Mouse (Mus musculus): ENCODE measurements around the gene Vps52.
"Not testable (repeated sequence)": the region's sequence is repeated elsewhere in the genome, so short reads cannot be mapped to it uniquely, and the experiment has no call there.

The Vps52 gene

GRCm38 (mm10) chr17:33965846-33966550 lies 10.4 kb downstream of the Vps52 start:
- DNase-seq (ENCODE audit: extremely low spot score) = no peak

GRCm38 (mm10) chr17:33968489-33968888 lies 12.9 kb downstream of the Vps52 start:
- DNase-seq (ENCODE audit: extremely low spot score) = peak; percentile 86

- no peak for DNase-seq (ENCODE audit: extremely low spot score)
Observed at GRCm38 (mm10) chr17:33968927-33969326, 13.3 kb downstream of the Vps52 start.

- DNase-seq (ENCODE audit: extremely low spot score) = no peak
Observed at GRCm38 (mm10) chr17:33969394-33969793, 13.8 kb downstream of the Vps52 start.

GRCm38 (mm10) chr17:33972691-33973090 lies 17.1 kb downstream of the Vps52 start:
- DNase-seq (ENCODE audit: extremely low spot score) = no peak

- no peak for DNase-seq (ENCODE audit: extremely low spot score)
Observed at GRCm38 (mm10) chr17:33973572-33973971, 18.0 kb downstream of the Vps52 start.

- no peak for DNase-seq (ENCODE audit: extremely low spot score)
Observed at GRCm38 (mm10) chr17:33977861-33978557, 22.4 kb downstream of the Vps52 start.

GRCm38 (mm10) chr17:33978631-33979031 lies 23.0 kb downstream of the Vps52 start:
- peak; percentile 48 for DNase-seq (ENCODE audit: extremely low spot score)

- DNase-seq (ENCODE audit: extremely low spot score) = no peak
Observed at GRCm38 (mm10) chr17:33979512-33980050, 24.0 kb downstream of the Vps52 start.

- no peak for DNase-seq (ENCODE audit: extremely low spot score)
Observed at GRCm38 (mm10) chr17:33980181-33981035, 24.8 kb downstream of the Vps52 start.

GRCm38 (mm10) chr17:33981192-33981909 lies 25.7 kb downstream of the Vps52 start:
- peak; percentile 92 for DNase-seq (ENCODE audit: extremely low spot score)

- peak; percentile 62 for DNase-seq (ENCODE audit: extremely low spot score)
Observed at GRCm38 (mm10) chr17:33982136-33982535, 26.5 kb downstream of the Vps52 start.

GRCm38 (mm10) chr17:33991788-33992664 lies 36.4 kb downstream of the Vps52 start:
- DNase-seq (ENCODE audit: extremely low spot score) = peak; percentile 72

GRCm38 (mm10) chr17:33994959-33995358 lies 39.3 kb downstream of the Vps52 start:
- DNase-seq (ENCODE audit: extremely low spot score) = no peak

GRCm38 (mm10) chr17:33995651-33996050 lies 40.0 kb downstream of the Vps52 start:
- DNase-seq (ENCODE audit: extremely low spot score) = no peak

GRCm38 (mm10) chr17:33997025-33997424 lies 41.4 kb downstream of the Vps52 start:
- not testable (repeated sequence) for DNase-seq (ENCODE audit: extremely low spot score)

GRCm38 (mm10) chr17:33998697-33999096 lies 43.1 kb downstream of the Vps52 start:
- not testable (repeated sequence) for DNase-seq (ENCODE audit: extremely low spot score)

- DNase-seq (ENCODE audit: extremely low spot score) = no peak
Observed at GRCm38 (mm10) chr17:33999341-34000149, 43.9 kb downstream of the Vps52 start.

GRCm38 (mm10) chr17:34000150-34000537 lies 44.5 kb downstream of the Vps52 start, which contains the start of gene H2-K1:
Gene H2-K1 (minus strand): TSS chr17:34000347.
- peak; percentile 68 for DNase-seq (ENCODE audit: extremely low spot score)
